Mouse (Mus musculus) cortical plate, adult 2 months (tissue): ENCODE results near the gene Tspan14. TPM values are rescaled to one million over a fixed set of nuclear protein-coding genes. Genes with fewer than 3 reads are reported as not detected.
A peak's percentile ranks its signal among the peaks of the same experiment; 100 is the strongest.

ENCODE experiments used
- H3K27ac ChIP-seq: fragments of 200-500 bp; 2 replicates; pipeline ENCODE4 v1.5.1; 2012; ENCODE audit warnings: low read length, control low read depth, inconsistent platforms; ENCODE audit not compliant: insufficient read depth
- H3K4me1 ChIP-seq: fragments of 200-500 bp; 2 replicates; pipeline ENCODE4 v1.6.1; 2011; ENCODE audit warnings: low read length; ENCODE audit not compliant: control insufficient read depth, insufficient read depth
- H3K4me3 ChIP-seq: fragments of 200-500 bp; 2 replicates; pipeline ENCODE4 v1.5.1; 2011; ENCODE audit warnings: mild to moderate bottlenecking, low read length, control low read depth; ENCODE audit not compliant: insufficient read depth
- CTCF ChIP-seq: fragments of 200-500 bp; IDR thresholded peaks from 2 replicates; pipeline ENCODE4 v1.5.1; 2011; ENCODE audit warnings: mild to moderate bottlenecking, control low read depth, low read length; ENCODE audit not compliant: insufficient read depth; ENCODE audit errors: extremely low read depth
- POLR2A ChIP-seq: fragments of 200-500 bp; IDR thresholded peaks from 2 replicates; pipeline ENCODE4 v1.6.1; 2011; ENCODE audit warnings: mild to moderate bottlenecking, low read length, control low read depth; ENCODE audit not compliant: insufficient read depth; ENCODE audit errors: extremely low read depth
- polyA plus RNA-seq: library from polyadenylated mRNA; depleted of rRNA; stranded (reverse); fragments of >200 nt; gene quantifications from 2 replicates; pipeline ENCODE4 v1.2.3, GENCODE M21; 2012

Gene Tspan14
- polyA plus RNA-seq, 1 experiment = 61.0 TPM

DNA sequence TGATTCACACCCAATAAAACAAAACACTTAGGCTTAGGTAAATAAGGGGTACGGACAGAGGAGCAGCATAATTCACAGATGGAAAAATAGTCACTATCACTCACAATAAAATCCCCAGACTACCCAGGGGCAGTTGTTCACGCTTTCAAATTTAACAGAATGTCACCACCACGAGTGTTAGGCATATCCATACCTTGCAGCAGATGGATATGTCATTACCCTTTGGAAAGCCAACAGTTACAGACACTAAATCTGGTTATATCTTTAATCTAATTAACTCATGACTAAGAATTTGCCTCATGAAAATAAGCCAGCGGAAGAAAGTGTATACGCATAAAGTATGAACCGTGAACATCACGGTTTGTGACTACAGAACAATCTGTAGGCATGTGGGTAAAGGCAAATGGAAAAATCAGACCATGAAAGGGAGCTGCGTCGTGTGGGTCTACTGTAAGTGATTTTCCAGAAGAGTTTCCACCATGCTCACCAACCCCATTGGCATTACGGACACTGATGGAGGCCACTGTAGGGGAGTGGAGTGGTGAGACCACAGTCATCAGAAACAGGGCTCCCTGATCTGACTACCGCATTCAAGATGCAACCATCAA is 28.1 kb downstream of the Tspan14 start:
- TF ChIP-seq POLR2A (no peak), CTCF (no peak)
- no peak overlapping the region for H3K4me3 ChIP-seq
- H3K4me1 ChIP-seq = peaks cover 13% of the 10 kb centered on the region
- no peak overlapping the region for H3K27ac ChIP-seq

DNA sequence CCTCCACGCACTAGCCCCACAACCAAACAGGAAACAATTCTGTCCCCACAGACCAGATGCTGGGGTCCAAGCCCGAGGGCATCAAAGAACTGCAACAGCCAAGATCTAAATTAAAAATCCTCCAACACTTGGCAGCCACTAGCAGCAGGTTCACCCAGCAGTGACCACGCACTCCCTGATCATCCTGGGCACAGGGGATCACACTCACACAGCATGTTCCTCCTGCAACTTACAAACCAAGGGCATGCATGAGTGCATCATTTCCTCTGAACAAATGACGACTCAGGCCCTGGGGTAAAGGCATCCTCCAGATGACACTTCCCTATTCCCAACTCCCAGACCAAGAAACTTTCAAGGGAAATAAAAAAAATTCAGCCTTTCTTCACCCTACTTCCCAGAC is 29.6 kb downstream of the Tspan14 start:
- no peak overlapping the region for H3K4me3 ChIP-seq
- no peak overlapping the region for H3K27ac ChIP-seq
- TF ChIP-seq CTCF (no peak), POLR2A (no peak)
- peaks cover 15% of the 10 kb centered on the region for H3K4me1 ChIP-seq

DNA sequence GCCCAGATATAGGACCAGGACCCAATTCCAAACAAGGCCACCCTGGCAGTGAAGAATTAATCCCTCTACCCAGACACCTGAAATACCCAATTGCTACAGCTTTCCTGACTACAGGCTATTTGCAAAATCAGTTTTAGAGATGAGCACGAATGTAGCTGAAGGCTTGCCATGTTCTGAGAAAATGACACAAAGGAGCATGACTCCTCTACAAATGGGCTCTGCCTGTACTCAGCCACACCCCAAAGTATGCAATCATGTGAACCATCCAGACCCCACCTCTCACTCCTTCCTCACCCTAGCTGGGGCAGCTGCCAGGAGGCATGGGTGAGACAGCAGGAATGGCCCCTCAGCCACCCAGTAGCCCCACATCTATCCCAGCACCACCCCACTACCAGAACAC is 31.1 kb downstream of the Tspan14 start:
- H3K4me1 ChIP-seq = peaks cover 21% of the 10 kb centered on the region

DNA sequence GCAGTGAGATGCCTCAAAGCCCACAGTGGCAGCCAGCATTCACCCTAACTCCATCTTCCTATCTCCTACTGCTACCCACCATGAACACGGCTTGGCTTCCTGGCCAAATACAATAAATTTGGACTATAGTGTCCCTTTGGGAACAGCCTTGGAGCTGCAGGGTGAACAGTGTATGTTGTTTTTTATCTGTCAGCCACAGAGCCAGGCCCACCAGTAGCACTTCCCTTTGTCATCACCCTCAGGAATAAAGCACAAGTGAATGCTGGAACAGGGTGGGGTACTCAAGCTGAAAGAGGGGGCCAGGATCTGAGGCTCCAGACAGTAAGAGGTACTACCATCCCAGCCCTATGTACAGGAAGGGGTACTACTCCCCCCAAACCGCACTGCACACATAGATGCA is 31.6 kb downstream of the Tspan14 start:
- H3K4me1 ChIP-seq = peaks cover 21% of the 10 kb centered on the region
- TF ChIP-seq CTCF (no peak), POLR2A (no peak)
- H3K4me3 ChIP-seq = no peak overlapping the region
- no peak overlapping the region for H3K27ac ChIP-seq

More for the DNA sequence above, 31.1 kb downstream of the Tspan14 start:
- Histone ChIP-seq H3K4me3 (no peak overlapping the region), H3K27ac (no peak overlapping the region)
- no peak for TF ChIP-seq CTCF
- no peak for TF ChIP-seq POLR2A

DNA sequence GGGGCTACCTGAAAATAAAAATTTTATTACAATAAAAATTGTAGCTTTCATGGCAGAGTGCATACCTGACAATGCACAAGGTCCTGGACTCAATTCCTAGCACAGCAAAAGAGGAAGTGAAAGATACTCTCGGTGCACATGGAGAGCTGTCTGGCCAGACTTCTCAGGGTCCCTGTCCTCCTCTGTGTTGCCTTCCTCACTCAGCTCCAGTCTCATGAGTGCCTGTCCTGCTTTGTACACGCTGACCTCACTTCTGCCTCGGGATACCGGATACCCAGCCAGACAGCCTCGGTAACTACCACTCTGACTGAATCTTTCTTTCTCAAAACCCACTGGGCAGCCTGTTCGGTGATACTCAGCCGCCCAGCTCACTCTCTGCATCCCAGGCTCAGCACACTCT is 33.3 kb downstream of the Tspan14 start:
- Histone ChIP-seq H3K4me1 (peaks cover 22% of the 10 kb centered on the region), H3K4me3 (no peak overlapping the region), H3K27ac (no peak overlapping the region)
- TF ChIP-seq POLR2A = no peak
- TF ChIP-seq CTCF = no peak

DNA sequence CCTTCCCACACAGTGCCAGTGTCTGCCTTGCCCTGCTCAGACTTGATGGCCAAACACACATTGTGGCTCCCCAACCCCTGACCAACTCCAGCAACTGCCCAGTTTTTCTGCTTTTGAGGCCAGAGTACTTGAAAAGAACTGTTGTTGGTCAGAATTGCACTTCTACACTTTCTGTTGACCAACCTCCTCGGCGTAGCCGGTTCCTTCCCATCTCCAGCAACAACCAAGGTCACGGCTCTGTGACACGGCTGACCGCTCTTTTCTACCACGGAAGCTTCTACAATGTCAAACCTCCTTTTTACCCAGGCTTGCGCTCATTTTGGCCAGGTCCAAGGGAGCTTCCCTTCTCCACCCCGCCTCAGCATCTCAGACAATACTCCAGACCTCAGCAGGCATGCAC is 34.4 kb downstream of the Tspan14 start:
- peak overlapping the region; percentile 61; the same call in 1 of the 2 replicates for H3K27ac ChIP-seq

DNA sequence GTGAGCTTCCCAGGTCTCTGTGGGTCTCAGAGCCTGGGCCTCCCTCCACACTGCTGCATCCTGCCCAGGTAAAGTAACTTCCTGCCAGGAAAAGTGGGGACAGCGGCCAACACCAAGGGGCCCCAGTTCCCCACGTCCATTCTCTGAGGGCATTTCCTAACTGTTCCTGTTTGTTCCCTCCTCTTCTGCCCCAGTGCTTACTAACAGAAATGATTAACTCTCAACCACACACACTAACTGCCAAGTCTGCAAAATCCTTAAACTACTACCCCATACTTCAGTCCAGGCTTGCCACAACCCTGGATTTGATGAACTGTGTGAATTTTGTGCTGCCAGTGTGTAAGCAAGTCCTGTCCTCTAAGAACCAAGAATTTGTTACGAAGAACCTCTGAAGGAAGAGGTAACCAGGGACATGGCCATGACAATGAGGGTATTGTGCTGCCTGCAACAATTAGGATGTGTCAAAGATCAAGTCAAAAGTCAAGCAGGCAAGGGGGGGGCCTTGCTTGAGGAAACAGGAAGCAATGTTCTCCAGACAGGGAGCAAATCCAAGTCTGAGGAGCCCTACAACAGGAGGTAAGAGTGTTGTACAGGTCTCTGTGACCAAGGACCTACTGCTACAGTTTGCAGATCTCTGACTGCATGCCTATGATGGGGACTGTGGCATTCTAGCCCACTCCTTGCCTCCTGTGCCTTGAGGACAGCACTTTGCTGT is 35.3 kb downstream of the Tspan14 start:
- Histone ChIP-seq H3K27ac (no peak overlapping the region; the same call in 1 of the 2 replicates), H3K4me1 (peaks cover 23% of the 10 kb centered on the region), H3K4me3 (no peak overlapping the region)
- no peak for TF ChIP-seq POLR2A
- no peak for TF ChIP-seq CTCF

More for the DNA sequence above, 34.4 kb downstream of the Tspan14 start:
- no peak overlapping the region for H3K4me3 ChIP-seq
- TF ChIP-seq CTCF (no peak), POLR2A (no peak)
- H3K4me1 ChIP-seq = peaks cover 27% of the 10 kb centered on the region

DNA sequence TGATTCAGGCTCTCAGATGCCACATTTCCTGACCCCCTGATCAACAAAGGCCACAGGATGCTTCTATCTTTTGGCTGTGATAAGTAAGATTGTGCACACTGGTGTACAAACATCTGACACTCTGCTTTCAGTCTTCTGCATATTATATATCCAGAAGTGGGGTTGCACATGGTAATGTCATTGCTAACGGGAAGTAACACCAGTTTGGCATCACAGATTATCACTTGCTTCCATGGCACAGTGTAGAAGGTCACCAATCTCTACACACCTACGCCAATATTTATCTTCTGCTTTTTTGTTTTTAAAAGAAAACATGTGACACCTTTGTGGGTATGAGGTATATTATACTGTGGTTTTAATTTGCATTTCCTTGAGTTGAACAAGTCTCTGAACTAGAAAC is 36.7 kb downstream of the Tspan14 start:
- Histone ChIP-seq H3K27ac (no peak overlapping the region), H3K4me1 (peaks cover 19% of the 10 kb centered on the region), H3K4me3 (no peak overlapping the region)
- TF ChIP-seq CTCF (no peak), POLR2A (no peak)

DNA sequence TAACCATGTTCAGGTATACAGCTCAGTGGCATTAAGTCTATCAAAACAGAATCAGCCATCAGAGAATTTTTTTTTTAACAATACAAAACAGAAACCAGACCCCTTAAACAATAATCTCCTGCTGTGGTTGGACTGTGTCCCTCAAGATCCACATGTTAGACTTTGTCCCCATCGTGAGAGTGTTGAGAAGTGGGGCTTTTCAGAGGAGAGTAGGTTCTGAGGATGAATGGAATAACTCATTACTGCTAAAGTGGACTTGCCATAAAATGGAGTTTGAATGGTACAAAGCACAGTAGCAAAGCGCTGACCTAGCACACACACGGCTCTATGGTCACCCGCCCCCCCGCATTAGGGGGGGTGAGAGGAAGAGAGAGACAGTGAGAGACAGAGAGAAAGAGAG is 37.7 kb downstream of the Tspan14 start:
- Histone ChIP-seq H3K4me3 (no peak overlapping the region), H3K27ac (peak overlapping the region; percentile 60; the same call in 1 of the 2 replicates), H3K4me1 (peaks cover 18% of the 10 kb centered on the region)
- no peak for TF ChIP-seq POLR2A
- TF ChIP-seq CTCF = no peak

DNA sequence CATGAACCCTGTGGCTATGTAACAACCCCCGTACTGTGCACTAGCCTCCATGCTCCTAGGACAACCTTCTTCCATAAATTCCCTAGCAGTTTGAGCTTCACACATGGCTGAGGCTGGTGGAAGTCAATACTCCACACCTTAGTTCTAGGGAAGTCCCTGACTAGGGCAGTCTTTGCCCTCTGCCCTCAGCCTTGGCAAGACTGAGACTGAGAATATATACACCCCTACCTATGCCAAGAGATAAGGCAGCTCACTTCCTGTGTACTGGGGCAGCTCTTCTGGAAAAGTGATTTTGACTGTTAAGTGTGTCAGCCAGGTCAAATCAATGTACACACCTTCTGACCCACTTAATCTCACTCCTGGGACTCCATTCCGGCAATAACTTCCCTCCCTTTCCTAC is 39.6 kb downstream of the Tspan14 start:
- TF ChIP-seq POLR2A (no peak), CTCF (no peak)
- no peak overlapping the region for H3K4me3 ChIP-seq
- peaks cover 15% of the 10 kb centered on the region for H3K4me1 ChIP-seq
- no peak overlapping the region for H3K27ac ChIP-seq
